Comparison of ENCODE assay signal across 9 mouse cellular contexts in the genomic region with DNA sequence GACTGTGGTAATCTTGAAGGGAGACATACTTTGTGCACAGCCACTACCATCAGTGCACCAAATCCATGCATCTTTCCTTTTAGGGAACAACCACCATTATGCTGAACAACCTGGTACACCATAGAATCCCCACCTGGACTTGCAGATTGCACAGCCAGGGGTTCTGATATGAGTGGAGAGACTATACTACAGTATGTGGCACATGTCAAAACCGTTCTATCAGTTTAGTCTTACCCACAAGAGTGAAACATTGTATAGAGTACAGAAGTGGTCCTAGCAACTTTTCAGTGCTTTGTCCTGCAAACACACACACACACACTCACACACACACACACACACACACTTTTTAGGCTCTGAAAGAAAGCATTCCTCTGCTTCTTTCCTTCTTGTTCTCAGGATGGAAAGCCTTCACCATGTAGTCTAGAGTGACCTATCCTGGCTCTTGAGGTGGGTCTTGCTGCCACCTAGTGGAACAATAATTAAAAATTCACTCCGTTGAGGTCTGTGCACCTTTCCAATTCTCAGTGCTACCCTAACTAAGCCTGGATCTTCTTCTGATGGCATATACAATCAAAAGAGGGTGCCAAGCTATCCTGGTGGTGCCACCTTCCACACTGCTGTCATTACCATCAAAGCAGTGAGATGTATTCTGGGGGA. TPM values are rescaled to one million over a fixed set of nuclear protein-coding genes. Genes with fewer than 3 reads are reported as not detected.
DNase-seq lines count a peak whose midpoint lies in the region; ATAC-seq and TF ChIP-seq lines count a peak whose summit lies in the region.
"Had no signal": no experiment of that assay in that cellular context is flagged by ENCODE, and none has a peak within 500 bp of the region (broad histone marks: within the 10 kb centered on the region; RNA-seq: fewer than 3 reads in every experiment).

No protein-coding gene starts in this region.

- 48% methylated on average over 2 of the region's 2 CpGs for WGBS in embryonic facial prominence, embryonic 14.5 days
- WGBS in stomach, postnatal 0 days = 50% methylated on average over 2 of the region's 2 CpGs

- no peaks in the 10 kb centered on the region for H3K4me1 ChIP-seq in embryonic facial prominence, embryonic 14.5 days (ENCODE audit: control insufficient read depth, insufficient read depth, low read length)
- no peaks in the 10 kb centered on the region; the same call in 1 of the 2 replicates for H3K4me1 ChIP-seq in stomach, postnatal 0 days (replicated peaks; ENCODE audit: control insufficient read depth, insufficient read depth)

- TF ChIP-seq EP300 in stomach, postnatal 0 days (optimal IDR thresholded peaks at IDR 0.05) = no peak

- H3K4me2 ChIP-seq in embryonic facial prominence, embryonic 14.5 days (ENCODE audit: low read depth, low read length) = no peak overlapping the region
- no peak overlapping the region for H3K4me2 ChIP-seq in stomach, postnatal 0 days (replicated peaks; ENCODE audit: low read depth)
- H3K4me2 ChIP-seq: limb, embryonic 15.5 days had no signal

- H3K36me3 ChIP-seq in embryonic facial prominence, embryonic 14.5 days (ENCODE audit: control insufficient read depth, insufficient read depth, low read length) = no peaks in the 10 kb centered on the region
- H3K36me3 ChIP-seq in stomach, postnatal 0 days (ENCODE audit: control insufficient read depth, insufficient read depth, low read length) = no peaks in the 10 kb centered on the region
- H3K36me3 ChIP-seq: limb, embryonic 15.5 days had no signal

- intact Hi-C loops in gastrocnemius, postnatal 14 days (cut with DNase I; ENCODE audit: low total_unique reads) = loop anchor here (5.0 kb wide), 1 partner anchor 121 kb away; the partner anchor contains the start of gene Clec1b

- TF ChIP-seq CTCF in layer of hippocampus, adult 2 months (conservative IDR thresholded peaks at IDR 0.05) = peak; percentile 79
- peak; percentile 87 for TF ChIP-seq CTCF in stomach, postnatal 0 days (IDR thresholded peaks at IDR 0.05; ENCODE audit: low read depth)

- H3K9me3 ChIP-seq in embryonic facial prominence, embryonic 14.5 days (ENCODE audit: control insufficient read depth, low read length) = no peaks in the 10 kb centered on the region
- no peaks in the 10 kb centered on the region for H3K9me3 ChIP-seq in stomach, postnatal 0 days (ENCODE audit: control insufficient read depth, low read length)
- H3K9me3 ChIP-seq: limb, embryonic 15.5 days had no signal

- peak in 1 of 2 experiments; percentile 70 for DNase-seq in layer of hippocampus, adult 2 months (ENCODE audit: low spot score in 2 of 2)
- no peak for DNase-seq in layer of hippocampus, adult 9-11 months
- DNase-seq in ES-CJ7 (ENCODE audit: low read depth, low spot score) = peak; percentile 46
- peak; percentile 70 for DNase-seq in embryonic facial prominence, embryonic 14.5 days (ENCODE audit: low spot score)
- DNase-seq in kidney, adult 18-20 months = peak; percentile 58
- peak; percentile 54 for DNase-seq in lung, postnatal 14 days
- no peak for DNase-seq in stomach, postnatal 0 days (ENCODE audit: low spot score)
- no peak for DNase-seq in gastrocnemius, postnatal 14 days

- no peaks in the 10 kb centered on the region for H3K27me3 ChIP-seq in embryonic facial prominence, embryonic 14.5 days (replicated peaks; ENCODE audit: control insufficient read depth, insufficient read depth, low read length)
- no peaks in the 10 kb centered on the region for H3K27me3 ChIP-seq in stomach, postnatal 0 days (ENCODE audit: control insufficient read depth, insufficient read depth, low read length)
- H3K27me3 ChIP-seq: limb, embryonic 15.5 days had no signal

- no peak overlapping the region for H3K9ac ChIP-seq in embryonic facial prominence, embryonic 14.5 days (ENCODE audit: low read depth, low read length)
- no peak overlapping the region for H3K9ac ChIP-seq in stomach, postnatal 0 days (ENCODE audit: low read length)
- H3K9ac ChIP-seq: limb, embryonic 15.5 days had no signal

- H3K4me3 ChIP-seq in layer of hippocampus, adult 2 months = no peak overlapping the region
- H3K4me3 ChIP-seq in embryonic facial prominence, embryonic 14.5 days (ENCODE audit: low read depth, low read length) = no peak overlapping the region
- no peak overlapping the region for H3K4me3 ChIP-seq in stomach, postnatal 0 days (ENCODE audit: low read depth, low read length)
- H3K4me3 ChIP-seq: limb, embryonic 15.5 days had no signal

- ATAC-seq in embryonic facial prominence, embryonic 14.5 days (ENCODE audit: low read depth) = peak; percentile 81; the same call in 1 of the 2 replicates
- ATAC-seq in stomach, postnatal 0 days (ENCODE audit: low FRiP score, low TSS enrichment) = peak; percentile 72; the same call in 1 of the 2 replicates

- no peak overlapping the region for H3K27ac ChIP-seq in layer of hippocampus, adult 2 months
- H3K27ac ChIP-seq in embryonic facial prominence, embryonic 14.5 days (replicated peaks; ENCODE audit: low read depth, low read length) = no peak overlapping the region
- no peak overlapping the region for H3K27ac ChIP-seq in stomach, postnatal 0 days (replicated peaks)
- H3K27ac ChIP-seq: limb, embryonic 15.5 days had no signal

RNA-seq across cellular contexts. Expression of gene Tmem52b, which starts 5.5 kb away (rescaled TPM):
- total RNA-seq in layer of hippocampus, adult 2 months (2021) = not detected
- not detected in 2 replicates for polyA plus RNA-seq in embryonic facial prominence, embryonic 14.5 days (2014; fragmentation: Nextera tagmentation; extraction: Ambion mirVana)
- polyA plus RNA-seq in stomach, postnatal 0 days (2015; fragmentation: Nextera tagmentation; extraction: Ambion mirVana) = 0.04 and 0.11 TPM in 2 replicates
- not detected for total RNA-seq in gastrocnemius, postnatal 14 days (2021)

RNA-seq across cellular contexts. Expression of gene Olr1, which starts 10.9 kb away (rescaled TPM):
- total RNA-seq in layer of hippocampus, adult 2 months (2021) = not detected
- 0.06 TPM in 1 of 2 replicates, not detected in the other for polyA plus RNA-seq in embryonic facial prominence, embryonic 14.5 days (2014; fragmentation: Nextera tagmentation; extraction: Ambion mirVana)
- 0.08 and 0.22 TPM in 2 replicates for polyA plus RNA-seq in stomach, postnatal 0 days (2015; fragmentation: Nextera tagmentation; extraction: Ambion mirVana)
- total RNA-seq in gastrocnemius, postnatal 14 days (2021) = not detected
- polyA plus RNA-seq: limb, embryonic 15.5 days had no signal

RNA-seq across cellular contexts. Expression of gene Gabarapl1, which starts 15.1 kb away (rescaled TPM):
- 100 to 1,000 TPM; 675 to 689 TPM for total RNA-seq in layer of hippocampus, adult 2 months (2021)
- 19.8 and 21.4 TPM in 2 replicates for polyA plus RNA-seq in embryonic facial prominence, embryonic 14.5 days (2014; fragmentation: Nextera tagmentation; extraction: Ambion mirVana)
- polyA plus RNA-seq in stomach, postnatal 0 days (2015; fragmentation: Nextera tagmentation; extraction: Ambion mirVana) = 45.7 and 46.8 TPM in 2 replicates
- total RNA-seq in gastrocnemius, postnatal 14 days (2021) = 10 to 100 TPM; 27.8 to 35.4 TPM

RNA-seq across cellular contexts. Expression of gene Klre1, which starts 59.8 kb away (rescaled TPM):
- not detected for total RNA-seq in layer of hippocampus, adult 2 months (2021)
- polyA plus RNA-seq in embryonic facial prominence, embryonic 14.5 days (2014; fragmentation: Nextera tagmentation; extraction: Ambion mirVana) = not detected in 2 replicates
- not detected in 2 replicates for polyA plus RNA-seq in stomach, postnatal 0 days (2015; fragmentation: Nextera tagmentation; extraction: Ambion mirVana)
- not detected for total RNA-seq in gastrocnemius, postnatal 14 days (2021)
- polyA plus RNA-seq: limb, embryonic 15.5 days had no signal

Comparison
In these comparisons a context has a peak if more than half of its experiments do, and no peak if none do; other contexts are left out.
1. DNase-seq: peak in ES-CJ7 (single experiment), embryonic facial prominence, embryonic 14.5 days (single experiment), kidney, adult 18-20 months (single experiment) and lung, postnatal 14 days (single experiment); none in layer of hippocampus, adult 9-11 months (single experiment), stomach, postnatal 0 days (single experiment) and gastrocnemius, postnatal 14 days (single experiment).
2. RNA of gene Gabarapl1, which starts 15.1 kb away (total RNA-seq): 675 to 689 TPM in layer of hippocampus, adult 2 months; 27.8 to 35.4 TPM in gastrocnemius, postnatal 14 days; every median in the first group is over 10 times any median in the second.